Mouse (Mus musculus) lung, embryonic 16.5 days (tissue): ENCODE data around the gene Kctd13. TPM values are rescaled to one million over a fixed set of nuclear protein-coding genes. Genes with fewer than 3 reads are reported as not detected.

Source experiments
- ATAC-seq: fragments of 200-750 bp; cut with Nextera tagmentation; 2 replicates; pipeline ENCODE4 v1.8.0; 2017; ENCODE audit warnings: low read depth, mild to moderate bottlenecking, moderate library complexity
- H3K27ac ChIP-seq: fragments of 300-500 bp; sonication (generic); 2 replicates; pipeline ENCODE4 v1.5.1; 2014; ENCODE audit warnings: mild to moderate bottlenecking, control low read depth, low read length
- H3K27me3 ChIP-seq: fragments of 300-500 bp; sonication (generic); 2 replicates; pipeline ENCODE4 v1.6.1; 2014; ENCODE audit warnings: low read depth, low read length, mixed read lengths; ENCODE audit not compliant: control insufficient read depth, insufficient read depth
- H3K36me3 ChIP-seq: fragments of 300-500 bp; sonication (generic); 2 replicates; pipeline ENCODE4 v1.6.1; 2014; ENCODE audit warnings: low read length; ENCODE audit not compliant: control insufficient read depth, insufficient read depth
- H3K4me1 ChIP-seq: fragments of 300-500 bp; sonication (generic); replicated peaks from 2 replicates; pipeline ENCODE4 v1.6.1; 2014; ENCODE audit warnings: low read length, mixed read lengths; ENCODE audit not compliant: control insufficient read depth, insufficient read depth
- H3K4me2 ChIP-seq: fragments of 300-500 bp; sonication (generic); 2 replicates; pipeline ENCODE4 v1.6.1; 2014; ENCODE audit warnings: low read depth, low read length, control low read depth
- H3K4me3 ChIP-seq: fragments of 300-500 bp; sonication (generic); 2 replicates; pipeline ENCODE4 v1.5.1; 2014; ENCODE audit warnings: mild to moderate bottlenecking, low read length, control low read depth
- H3K9ac ChIP-seq: fragments of 300-500 bp; sonication (generic); 2 replicates; pipeline ENCODE4 v1.6.1; 2014; ENCODE audit warnings: low read length, control low read depth
- H3K9me3 ChIP-seq: fragments of 300-500 bp; sonication (generic); 2 replicates; pipeline ENCODE4 v1.6.1; 2016; ENCODE audit warnings: low read length; ENCODE audit not compliant: control insufficient read depth
- WGBS: fragments of 180-500 bp; shearing (Covaris S2); extraction: QIAGEN DNeasy Blood & Tissue Kit; methylation state at CpG from one replicate; pipeline ENCODE4 v1.1.7; 2014; 5-methylcytosine and 5-hydroxymethylcytosine counted together
- polyA plus RNA-seq: library from polyadenylated mRNA; unstranded; fragments of >200 nt; fragmentation: Nextera tagmentation; extraction: Ambion mirVana; gene quantifications from 2 replicates; pipeline ENCODE4 v1.2.1, GENCODE M21; 2015

Gene Kctd13
- polyA plus RNA-seq, 1 experiment from 2014 or later: 11.7 TPM

GRCm38 (mm10) chr7:126950647-126951615, 22.3 kb downstream of the Kctd13 start:
- no peak overlapping the region for H3K9ac ChIP-seq
- no peak overlapping the region for H3K27ac ChIP-seq
- H3K9me3 ChIP-seq: no peaks in the 10 kb centered on the region
- H3K36me3 ChIP-seq: no peaks in the 10 kb centered on the region
- ATAC-seq: no peak
- no peak overlapping the region for H3K4me2 ChIP-seq
- H3K4me3 ChIP-seq: peak overlapping the region; percentile 5; the same call in 1 of the 2 replicates
- H3K27me3 ChIP-seq: peaks cover 18% of the 10 kb centered on the region
- no peaks in the 10 kb centered on the region; the same call in 1 of the 2 replicates for H3K4me1 ChIP-seq
- WGBS: 8% methylated on average over 26 of the region's 26 CpGs

GRCm38 (mm10) chr7:126951741-126952140, 23.1 kb downstream of the Kctd13 start:
- Histone ChIP-seq H3K4me2 (no peak overlapping the region), H3K9me3 (no peaks in the 10 kb centered on the region), H3K4me3 (no peak overlapping the region), H3K36me3 (no peaks in the 10 kb centered on the region), H3K27ac (no peak overlapping the region), H3K4me1 (no peaks in the 10 kb centered on the region; the same call in 1 of the 2 replicates), H3K9ac (no peak overlapping the region), H3K27me3 (peaks cover 18% of the 10 kb centered on the region)
- 23% methylated on average over 4 of the region's 4 CpGs for WGBS
- no peak for ATAC-seq

- no peak overlapping the region for H3K27ac ChIP-seq
- 0% methylated on average over 8 of the region's 8 CpGs for WGBS
- peaks cover 18% of the 10 kb centered on the region for H3K27me3 ChIP-seq
- H3K9me3 ChIP-seq: no peaks in the 10 kb centered on the region
- no peak overlapping the region for H3K4me3 ChIP-seq
- no peak for ATAC-seq
- H3K4me1 ChIP-seq: no peaks in the 10 kb centered on the region; the same call in 1 of the 2 replicates
- H3K36me3 ChIP-seq: no peaks in the 10 kb centered on the region
- no peak overlapping the region for H3K4me2 ChIP-seq
- H3K9ac ChIP-seq: no peak overlapping the region
These were observed 24.0 kb downstream of the Kctd13 start for GRCm38 (mm10) chr7:126952646-126953045.

GRCm38 (mm10) chr7:126955125-126955524, 26.4 kb downstream of the Kctd13 start:
- Histone ChIP-seq H3K9me3 (no peaks in the 10 kb centered on the region), H3K4me3 (no peak overlapping the region), H3K36me3 (no peaks in the 10 kb centered on the region), H3K27ac (no peak overlapping the region), H3K27me3 (peaks cover 15% of the 10 kb centered on the region), H3K4me2 (no peak overlapping the region), H3K9ac (no peak overlapping the region), H3K4me1 (no peaks in the 10 kb centered on the region)
- 63% methylated on average over 3 of the region's 3 CpGs for WGBS
- no peak for ATAC-seq

GRCm38 (mm10) chr7:126959780-126960179, 31.1 kb downstream of the Kctd13 start:
- H3K4me2 ChIP-seq: no peak overlapping the region
- H3K27me3 ChIP-seq: peaks cover 10% of the 10 kb centered on the region
- no peak overlapping the region for H3K4me3 ChIP-seq
- H3K9ac ChIP-seq: no peak overlapping the region
- H3K27ac ChIP-seq: no peak overlapping the region
- ATAC-seq: no peak
- H3K36me3 ChIP-seq: no peaks in the 10 kb centered on the region
- H3K4me1 ChIP-seq: no peaks in the 10 kb centered on the region
- WGBS: 46% methylated on average over 9 of the region's 9 CpGs
- no peaks in the 10 kb centered on the region for H3K9me3 ChIP-seq

GRCm38 (mm10) chr7:126961095-126961494, 32.4 kb downstream of the Kctd13 start:
- peaks cover 10% of the 10 kb centered on the region for H3K27me3 ChIP-seq
- no peaks in the 10 kb centered on the region for H3K36me3 ChIP-seq
- no peak overlapping the region for H3K27ac ChIP-seq
- no peak overlapping the region for H3K4me3 ChIP-seq
- no peak for ATAC-seq
- no peak overlapping the region for H3K4me2 ChIP-seq
- whole genome bisulfite sequencing: 81% methylated on average over 5 of the region's 5 CpGs
- H3K9ac ChIP-seq: no peak overlapping the region
- no peaks in the 10 kb centered on the region for H3K4me1 ChIP-seq
- no peaks in the 10 kb centered on the region for H3K9me3 ChIP-seq

- Histone ChIP-seq H3K27me3 (peaks cover 10% of the 10 kb centered on the region), H3K4me3 (no peak overlapping the region), H3K27ac (no peak overlapping the region), H3K9me3 (no peaks in the 10 kb centered on the region), H3K9ac (no peak overlapping the region), H3K36me3 (no peaks in the 10 kb centered on the region), H3K4me1 (no peaks in the 10 kb centered on the region), H3K4me2 (no peak overlapping the region)
- WGBS: 85% methylated on average over 4 of the region's 4 CpGs
- ATAC-seq: no peak
These were observed 33.3 kb downstream of the Kctd13 start for GRCm38 (mm10) chr7:126961965-126962364.

GRCm38 (mm10) chr7:126963548-126964286, 35.0 kb downstream of the Kctd13 start:
- H3K4me2 ChIP-seq: no peak overlapping the region
- H3K4me3 ChIP-seq: no peak overlapping the region
- no peaks in the 10 kb centered on the region for H3K4me1 ChIP-seq
- 27% methylated on average over 19 of the region's 19 CpGs for WGBS
- H3K27me3 ChIP-seq: peaks cover 10% of the 10 kb centered on the region
- H3K9ac ChIP-seq: no peak overlapping the region
- no peak overlapping the region for H3K27ac ChIP-seq
- 0 out of 2 replicates have a peak, but pooled peaks have one; percentile 49 for ATAC-seq
- H3K9me3 ChIP-seq: no peaks in the 10 kb centered on the region
- no peaks in the 10 kb centered on the region for H3K36me3 ChIP-seq

- H3K4me2 ChIP-seq: no peak overlapping the region
- WGBS: 39% methylated on average over 3 of the region's 3 CpGs
These were observed 36.9 kb downstream of the Kctd13 start for GRCm38 (mm10) chr7:126965568-126965967.

More at GRCm38 (mm10) chr7:126965568-126965967, 36.9 kb downstream of the Kctd13 start:
- Histone ChIP-seq H3K4me1 (no peaks in the 10 kb centered on the region), H3K4me3 (no peak overlapping the region), H3K27me3 (peaks cover 10% of the 10 kb centered on the region), H3K9me3 (no peaks in the 10 kb centered on the region), H3K9ac (no peak overlapping the region), H3K27ac (no peak overlapping the region), H3K36me3 (no peaks in the 10 kb centered on the region)
- ATAC-seq: no peak
